Mouse (Mus musculus) G1E (cell line): Measurements from ENCODE around the gene Arfip1.

Experiments
- CTCF ChIP-seq: IDR thresholded peaks from 2 replicates; pipeline ENCODE4 v1.5.1; 2012; ENCODE audit warnings: low read depth, low read length, inconsistent platforms, mixed read lengths
- TAL1 ChIP-seq: conservative IDR thresholded peaks from 2 replicates; pipeline ENCODE4 v1.6.1; 2012; ENCODE audit warnings: low read depth, low read length, inconsistent platforms, mixed read lengths

DNA sequence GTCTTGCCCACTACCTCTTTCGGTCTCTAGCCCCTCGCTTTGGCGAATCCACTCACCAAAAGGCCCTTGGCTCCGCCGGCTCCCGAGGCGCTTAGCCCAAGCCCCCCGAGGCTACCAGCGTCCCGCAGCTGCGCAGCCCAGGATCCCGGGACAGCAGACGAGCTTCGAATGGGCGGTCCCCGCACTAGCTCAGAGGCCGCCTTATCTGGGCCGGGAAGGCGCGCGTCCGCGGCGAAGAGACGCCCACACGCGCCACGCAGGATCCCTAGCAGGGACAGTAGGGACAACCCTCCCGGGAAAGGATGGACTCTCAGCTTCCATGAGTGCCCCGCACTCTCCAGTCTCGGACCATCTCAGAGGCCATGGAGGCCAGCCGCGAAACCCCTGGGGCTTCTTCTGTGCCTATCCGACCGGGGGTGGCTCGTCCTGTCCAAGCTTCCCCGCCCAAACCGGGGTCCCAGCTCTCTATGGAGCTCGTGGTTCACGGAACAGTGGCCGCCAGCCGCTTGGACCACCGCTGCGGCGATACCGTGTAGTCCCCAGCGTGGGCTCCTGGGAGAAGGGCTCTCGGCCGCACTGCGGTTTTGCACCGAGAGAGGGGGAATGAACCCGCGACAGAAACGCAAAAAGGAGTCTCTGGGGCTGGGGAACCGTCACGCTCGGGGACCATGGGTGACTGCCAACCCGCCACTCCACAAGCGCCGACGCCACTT is 103.0 kb downstream of the Arfip1 start:
- TF ChIP-seq CTCF (no peak), TAL1 (no peak)
